Mouse (Mus musculus): ENCODE results near the gene Eif4e3. TPM values are rescaled to one million over a fixed set of nuclear protein-coding genes. Genes with fewer than 3 reads are reported as not detected.

Eif4e3 gene
- polyA plus RNA-seq, 1 experiment from 2014 or later: 26.6 TPM

GRCm38 (mm10) chr6:99620471-99620870, 46.1 kb downstream of the Eif4e3 start:
- Histone ChIP-seq H3K27me3 (no peaks in the 10 kb centered on the region), H3K36me3 (no peaks in the 10 kb centered on the region), H3K9ac (no peak overlapping the region), H3K4me3 (no peak overlapping the region), H3K27ac (no peak overlapping the region), H3K4me1 (peaks cover 14% of the 10 kb centered on the region; the same call in 1 of the 2 replicates), H3K4me2 (no peak overlapping the region), H3K9me3 (no peaks in the 10 kb centered on the region)
- WGBS: 48% methylated on average over 7 of the region's 7 CpGs
- no peak for ATAC-seq (ENCODE audit: borderline replicate concordance, extremely low read depth, low FRiP score, low TSS enrichment)

GRCm38 (mm10) chr6:99619964-99620363, 46.6 kb downstream of the Eif4e3 start:
- Histone ChIP-seq H3K4me3 (no peak overlapping the region), H3K9me3 (no peaks in the 10 kb centered on the region), H3K4me1 (peaks cover 16% of the 10 kb centered on the region), H3K27ac (no peak overlapping the region), H3K36me3 (no peaks in the 10 kb centered on the region), H3K4me2 (no peak overlapping the region), H3K9ac (no peak overlapping the region), H3K27me3 (no peaks in the 10 kb centered on the region)
- WGBS: 47% methylated on average over 8 of the region's 8 CpGs
- no peak for ATAC-seq (ENCODE audit: borderline replicate concordance, extremely low read depth, low FRiP score, low TSS enrichment)

DNA sequence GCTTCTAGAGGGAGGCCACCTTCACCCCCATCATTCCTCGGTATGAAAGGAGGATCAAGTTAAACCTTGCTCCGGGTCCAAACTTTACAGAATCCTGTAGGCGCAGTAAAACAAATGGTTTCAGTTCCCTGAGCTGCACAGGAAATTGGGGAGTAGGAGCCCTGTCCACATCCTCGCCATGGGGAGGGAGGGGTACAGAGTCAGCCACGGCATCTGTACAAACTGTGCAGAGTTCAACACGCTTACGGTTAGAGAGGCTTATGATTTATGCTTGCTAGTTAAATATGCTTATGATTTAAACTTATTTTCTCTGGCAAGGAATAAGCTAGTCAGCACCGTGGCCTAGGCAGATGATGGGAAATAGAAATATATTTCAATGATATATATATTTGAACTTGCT, 47.1 kb downstream of the Eif4e3 start:
- Histone ChIP-seq H3K4me2 (no peak overlapping the region), H3K9me3 (no peaks in the 10 kb centered on the region), H3K27me3 (no peaks in the 10 kb centered on the region), H3K4me3 (no peak overlapping the region), H3K36me3 (no peaks in the 10 kb centered on the region), H3K4me1 (peaks cover 20% of the 10 kb centered on the region), H3K9ac (no peak overlapping the region), H3K27ac (no peak overlapping the region)
- no peak for ATAC-seq (ENCODE audit: borderline replicate concordance, extremely low read depth, low FRiP score, low TSS enrichment)
- WGBS: 33% methylated on average over 8 of the region's 8 CpGs

- H3K27me3 ChIP-seq: no peaks in the 10 kb centered on the region
- 67% methylated on average over 7 of the region's 7 CpGs for WGBS
- peaks cover 20% of the 10 kb centered on the region for H3K4me1 ChIP-seq
- ATAC-seq (ENCODE audit: borderline replicate concordance, extremely low read depth, low FRiP score, low TSS enrichment): no peak
- no peak overlapping the region for H3K4me2 ChIP-seq
- H3K4me3 ChIP-seq: no peak overlapping the region
- H3K36me3 ChIP-seq: no peaks in the 10 kb centered on the region
- no peaks in the 10 kb centered on the region for H3K9me3 ChIP-seq
- H3K9ac ChIP-seq: no peak overlapping the region
- H3K27ac ChIP-seq: no peak overlapping the region
These were observed 48.7 kb downstream of the Eif4e3 start for GRCm38 (mm10) chr6:99617867-99618266.

GRCm38 (mm10) chr6:99617415-99617814, 49.2 kb downstream of the Eif4e3 start:
- Histone ChIP-seq H3K36me3 (no peaks in the 10 kb centered on the region), H3K9ac (no peak overlapping the region), H3K4me3 (no peak overlapping the region), H3K4me1 (peaks cover 20% of the 10 kb centered on the region), H3K27me3 (no peaks in the 10 kb centered on the region), H3K27ac (no peak overlapping the region), H3K9me3 (no peaks in the 10 kb centered on the region), H3K4me2 (no peak overlapping the region)
- 89% methylated on average over 1 of the region's 1 CpGs for WGBS
- no peak for ATAC-seq (ENCODE audit: borderline replicate concordance, extremely low read depth, low FRiP score, low TSS enrichment)

- H3K9ac ChIP-seq: no peak overlapping the region
- 28% methylated on average over 10 of the region's 10 CpGs for WGBS
- H3K4me1 ChIP-seq: peaks cover 28% of the 10 kb centered on the region
- H3K36me3 ChIP-seq: no peaks in the 10 kb centered on the region
- H3K9me3 ChIP-seq: no peaks in the 10 kb centered on the region
- no peak overlapping the region for H3K4me3 ChIP-seq
- H3K27me3 ChIP-seq: no peaks in the 10 kb centered on the region
- 0 out of 2 replicates have a peak overlapping the region, but pooled peaks have one; percentile 6 for H3K4me2 ChIP-seq
- peak overlapping the region; percentile 41; the same call in 1 of the 2 replicates for H3K27ac ChIP-seq
- no peak for ATAC-seq (ENCODE audit: borderline replicate concordance, extremely low read depth, low FRiP score, low TSS enrichment)
These were observed 51.3 kb downstream of the Eif4e3 start for GRCm38 (mm10) chr6:99615272-99615751.

GRCm38 (mm10) chr6:99614566-99615271, 51.9 kb downstream of the Eif4e3 start:
- Histone ChIP-seq H3K9ac (no peak overlapping the region), H3K36me3 (no peaks in the 10 kb centered on the region), H3K9me3 (no peaks in the 10 kb centered on the region), H3K27me3 (no peaks in the 10 kb centered on the region), H3K4me3 (no peak overlapping the region), H3K27ac (peak overlapping the region; percentile 41; the same call in 1 of the 2 replicates), H3K4me2 (peak overlapping the region; percentile 6; the same call in 1 of the 2 replicates), H3K4me1 (peaks cover 28% of the 10 kb centered on the region)
- 52% methylated on average over 17 of the region's 17 CpGs for WGBS
- no peak for ATAC-seq (ENCODE audit: borderline replicate concordance, extremely low read depth, low FRiP score, low TSS enrichment)

DNA sequence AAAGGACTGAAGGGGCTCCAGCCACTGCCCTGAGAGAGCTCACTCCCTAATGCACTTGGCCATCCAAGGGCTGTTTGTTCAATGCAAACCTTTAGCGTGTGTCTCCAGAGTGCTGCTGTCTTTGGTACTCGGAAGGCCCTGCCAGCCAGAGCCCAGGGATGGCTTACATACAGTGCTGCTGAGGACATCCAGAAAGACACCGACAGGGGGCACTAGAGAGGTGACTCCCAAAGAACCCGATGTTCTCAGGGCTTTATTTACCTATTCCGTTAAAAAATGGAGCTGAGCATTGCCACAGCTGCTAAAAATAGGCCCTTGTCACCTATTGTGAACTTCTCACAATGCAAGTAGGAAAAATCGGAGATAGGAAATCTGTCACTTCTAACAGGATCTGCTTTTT, 54.7 kb downstream of the Eif4e3 start:
- Histone ChIP-seq H3K27ac (no peak overlapping the region), H3K9ac (no peak overlapping the region), H3K27me3 (no peaks in the 10 kb centered on the region), H3K36me3 (no peaks in the 10 kb centered on the region), H3K9me3 (no peaks in the 10 kb centered on the region), H3K4me1 (peaks cover 22% of the 10 kb centered on the region), H3K4me2 (no peak overlapping the region), H3K4me3 (no peak overlapping the region)
- 42% methylated on average over 6 of the region's 6 CpGs for WGBS
- ATAC-seq (ENCODE audit: borderline replicate concordance, extremely low read depth, low FRiP score, low TSS enrichment): no peak

DNA sequence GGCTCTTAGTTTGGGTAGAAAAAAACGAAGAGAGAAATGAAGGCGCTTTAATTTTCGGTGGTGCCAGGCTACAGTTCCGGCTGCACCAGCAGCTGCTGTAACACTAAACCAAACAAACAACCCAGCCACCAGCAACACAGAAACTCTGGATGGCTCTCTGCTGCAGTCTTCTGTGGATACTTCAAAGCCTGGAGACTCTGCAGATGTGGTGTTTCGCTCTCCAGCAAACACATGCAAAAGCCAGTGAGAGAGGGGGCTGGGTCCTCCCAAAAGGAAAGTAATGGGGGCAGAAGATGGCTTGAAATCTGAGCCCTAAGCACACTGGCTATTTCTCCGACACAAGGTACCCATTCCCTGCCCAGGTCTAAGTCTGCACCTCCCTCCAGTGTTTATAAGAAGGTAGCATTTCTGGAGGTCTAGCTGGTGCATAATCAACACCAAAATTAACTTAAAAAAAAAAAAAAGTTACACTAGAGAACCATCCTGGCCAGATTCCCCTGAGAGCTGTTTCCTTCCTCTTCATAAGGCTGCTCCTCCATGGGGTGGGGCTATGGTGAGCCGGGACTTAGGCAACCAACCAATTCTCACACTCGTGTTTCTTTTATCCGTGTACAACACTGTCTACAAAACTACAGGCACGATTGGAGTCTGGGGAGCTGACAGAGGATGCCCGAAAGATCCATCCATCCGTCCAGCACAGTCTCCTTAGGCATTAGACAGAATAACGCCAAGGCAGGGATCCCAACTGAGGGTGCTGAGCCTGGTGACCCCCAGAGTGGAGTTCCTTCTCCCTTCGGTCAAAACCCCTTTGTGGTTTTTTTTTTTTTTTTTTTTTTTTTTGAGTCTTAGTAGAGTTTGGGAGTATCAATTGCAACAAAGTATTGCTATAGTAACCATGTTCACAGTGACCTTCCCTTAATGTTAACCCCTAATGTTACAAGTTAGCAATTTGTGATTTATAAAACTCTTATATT, 55.8 kb downstream of the Eif4e3 start:
- Histone ChIP-seq H3K4me2 (peak overlapping the region; percentile 19; the same call in 1 of the 2 replicates), H3K27me3 (no peaks in the 10 kb centered on the region), H3K4me3 (no peak overlapping the region), H3K36me3 (no peaks in the 10 kb centered on the region), H3K9ac (no peak overlapping the region), H3K27ac (peak overlapping the region; percentile 17; the same call in 1 of the 2 replicates), H3K9me3 (no peaks in the 10 kb centered on the region), H3K4me1 (peaks cover 22% of the 10 kb centered on the region)
- ATAC-seq (ENCODE audit: borderline replicate concordance, extremely low read depth, low FRiP score, low TSS enrichment): peak; percentile 32; the same call in 1 of the 2 replicates
- WGBS: 23% methylated on average over 14 of the region's 14 CpGs

DNA sequence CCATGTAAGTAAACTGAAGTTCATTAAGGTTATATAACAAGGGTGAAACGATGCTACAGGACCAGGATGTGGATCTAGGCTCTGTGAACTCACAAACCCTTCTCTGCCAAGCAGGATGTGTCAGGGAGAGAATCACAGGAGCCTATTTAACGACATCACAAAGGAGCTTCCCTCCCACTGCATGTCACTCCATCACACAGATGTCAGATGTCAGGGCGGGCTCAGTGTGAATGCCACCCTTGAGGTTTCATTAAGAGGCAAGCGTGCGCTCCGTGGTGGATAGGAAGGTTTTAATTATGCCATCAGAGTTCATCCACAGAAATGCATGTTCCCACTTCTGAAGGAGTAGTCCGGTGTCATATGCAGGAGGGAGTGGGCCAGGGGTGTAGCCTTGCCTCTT, 60.5 kb downstream of the Eif4e3 start:
- 74% methylated on average over 7 of the region's 7 CpGs for WGBS
- Histone ChIP-seq H3K4me2 (no peak overlapping the region), H3K4me1 (peaks cover 24% of the 10 kb centered on the region), H3K9ac (no peak overlapping the region), H3K9me3 (no peaks in the 10 kb centered on the region), H3K36me3 (no peaks in the 10 kb centered on the region), H3K27me3 (no peaks in the 10 kb centered on the region), H3K4me3 (no peak overlapping the region), H3K27ac (no peak overlapping the region)
- ATAC-seq (ENCODE audit: borderline replicate concordance, extremely low read depth, low FRiP score, low TSS enrichment): no peak

DNA sequence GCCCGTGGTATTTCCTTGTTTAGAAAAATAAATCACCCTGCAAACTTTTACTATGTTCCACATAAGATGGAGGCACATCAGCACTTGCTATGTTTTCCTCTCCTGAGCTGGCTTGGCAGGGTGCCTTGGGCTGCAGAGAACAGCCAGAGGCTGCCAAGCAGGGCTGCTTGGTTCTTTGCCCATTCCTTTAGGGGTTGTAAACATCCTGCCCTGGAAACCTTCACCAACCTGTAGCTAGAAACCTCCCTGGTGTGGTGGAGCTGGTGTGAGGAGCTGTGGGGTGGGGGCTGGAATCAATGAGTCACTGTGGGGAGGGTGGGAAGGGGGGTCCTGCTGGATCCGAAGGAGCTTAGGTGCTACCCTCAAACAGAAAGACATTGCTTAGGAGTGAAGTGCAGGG, 61.8 kb downstream of the Eif4e3 start:
- Histone ChIP-seq H3K9ac (no peak overlapping the region), H3K4me3 (no peak overlapping the region), H3K36me3 (no peaks in the 10 kb centered on the region), H3K27ac (0 out of 2 replicates have a peak overlapping the region, but pooled peaks have one; percentile 4), H3K27me3 (no peaks in the 10 kb centered on the region), H3K9me3 (no peaks in the 10 kb centered on the region), H3K4me2 (no peak overlapping the region), H3K4me1 (peaks cover 23% of the 10 kb centered on the region)
- 22% methylated on average over 2 of the region's 2 CpGs for WGBS
- ATAC-seq (ENCODE audit: borderline replicate concordance, extremely low read depth, low FRiP score, low TSS enrichment): peak; percentile 36; the same call in 1 of the 2 replicates

All from lung, embryonic 15.5 days (tissue).